Mouse (Mus musculus) common myeloid progenitor, adult 5-6 weeks (primary cell): ENCODE measurements around the gene Rps23. TPM values are rescaled to one million over a fixed set of nuclear protein-coding genes. Genes with fewer than 3 reads are reported as not detected.
"Not testable (repeated sequence)": the region's sequence is repeated elsewhere in the genome, so short reads cannot be mapped to it uniquely, and the experiment has no call there.

Source experiments
- ATAC-seq: replicated peaks from 2 replicates; pipeline ENCODE4 v1.8.0; 2016; ENCODE audit warnings: low read depth, mild to moderate bottlenecking, moderate TSS enrichment, inconsistent platforms; ENCODE audit not compliant: poor library complexity, severe bottlenecking
- total RNA-seq: library from RNA; stranded (forward); fragments of 200-1000, 187-1606 nt; gene quantifications from 2 replicates; pipeline ENCODE4 v1.2.3, GENCODE M21; 2017

Rps23 gene
- total RNA-seq, 1 experiment from 2014 or later, result 1,609 TPM

DNA sequence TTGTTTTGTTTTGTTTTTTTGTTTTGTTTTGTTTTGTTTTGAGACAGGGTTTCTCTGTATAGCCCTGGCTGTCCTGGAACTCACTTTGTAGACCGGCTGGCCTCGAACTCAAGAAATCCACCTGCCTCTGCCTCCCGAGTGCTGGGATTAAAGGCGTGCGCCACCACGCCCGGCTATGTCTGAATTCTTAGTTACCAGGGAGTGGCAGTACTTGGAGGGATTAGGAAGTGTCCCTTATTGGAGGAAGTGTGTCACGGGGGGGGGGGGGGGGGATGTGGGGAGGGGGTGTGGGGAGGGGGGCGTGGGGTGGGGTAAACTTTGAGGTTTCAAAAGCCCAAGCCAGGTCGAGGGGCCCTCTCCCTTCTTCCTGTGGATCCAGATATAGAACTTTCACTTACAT is 5.5 kb downstream of the Rps23 start:
- ATAC-seq, result not testable (repeated sequence)

GRCm38 (mm10) chr13:90929847-90930246 is 7.1 kb downstream of the Rps23 start:
- peak; percentile 62 for ATAC-seq

- no peak for ATAC-seq
Measured at GRCm38 (mm10) chr13:90933256-90933655, 10.5 kb downstream of the Rps23 start.

- no peak for ATAC-seq
Measured at GRCm38 (mm10) chr13:90935852-90936251, 13.1 kb downstream of the Rps23 start.

DNA sequence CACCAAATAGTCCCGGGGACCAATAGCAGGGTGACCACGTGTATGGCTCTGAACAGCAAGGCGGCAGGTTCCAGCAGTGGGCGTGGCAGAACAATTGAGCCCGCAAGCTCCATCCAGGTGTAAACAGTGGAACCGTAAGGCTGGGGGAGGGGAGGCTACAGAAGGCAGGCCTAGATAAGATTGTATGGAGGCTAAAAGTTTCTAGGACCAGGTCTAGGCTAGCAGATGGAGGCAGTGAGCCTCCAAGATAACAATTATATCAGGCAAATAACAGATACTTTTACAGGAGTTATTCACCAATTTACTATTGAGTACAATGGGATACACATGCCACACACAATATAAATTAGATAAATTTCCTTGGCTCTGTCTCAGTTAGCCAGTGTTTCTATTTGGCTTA is 16.4 kb downstream of the Rps23 start:
- ATAC-seq, result peak; percentile 91

DNA sequence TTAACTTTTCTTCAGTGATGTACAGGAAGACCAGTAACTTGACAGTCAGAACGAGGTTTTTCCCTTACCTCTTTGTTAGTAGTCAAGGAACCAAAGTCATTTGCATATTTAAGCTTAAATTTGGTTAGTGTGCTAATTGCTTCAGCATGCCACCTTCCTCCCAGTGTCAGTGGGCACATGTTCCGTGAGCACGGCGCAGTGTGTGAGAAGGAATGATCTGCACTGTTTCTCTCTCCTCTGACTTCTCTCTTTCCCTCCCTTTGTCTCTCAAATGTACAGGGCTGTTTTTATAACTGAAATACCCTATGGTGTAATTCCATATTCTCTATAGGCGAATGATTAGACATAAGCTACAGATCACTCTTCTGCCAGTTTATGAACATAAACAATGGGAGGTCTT is 16.8 kb downstream of the Rps23 start:
- no peak; the same call in 1 of the 2 replicates for ATAC-seq

DNA sequence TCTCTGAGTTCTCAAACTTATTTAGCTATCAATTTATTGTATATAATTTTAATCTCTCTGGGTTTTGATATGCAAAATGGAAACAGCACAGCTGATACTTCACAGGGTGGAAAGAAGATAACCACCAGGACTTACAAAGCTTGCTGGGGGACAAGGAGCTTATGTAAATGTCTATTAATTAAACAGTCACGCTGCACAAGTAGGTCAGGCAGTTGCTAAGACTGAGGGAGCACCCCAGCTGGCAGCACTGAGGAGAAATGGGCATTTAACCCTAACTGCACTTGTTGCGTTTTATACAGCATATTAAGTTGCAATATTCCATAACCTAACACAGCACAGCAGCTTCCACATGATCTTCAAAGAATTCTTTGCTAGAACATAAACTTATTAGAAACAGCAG is 36.1 kb downstream of the Rps23 start:
- no peak for ATAC-seq

DNA sequence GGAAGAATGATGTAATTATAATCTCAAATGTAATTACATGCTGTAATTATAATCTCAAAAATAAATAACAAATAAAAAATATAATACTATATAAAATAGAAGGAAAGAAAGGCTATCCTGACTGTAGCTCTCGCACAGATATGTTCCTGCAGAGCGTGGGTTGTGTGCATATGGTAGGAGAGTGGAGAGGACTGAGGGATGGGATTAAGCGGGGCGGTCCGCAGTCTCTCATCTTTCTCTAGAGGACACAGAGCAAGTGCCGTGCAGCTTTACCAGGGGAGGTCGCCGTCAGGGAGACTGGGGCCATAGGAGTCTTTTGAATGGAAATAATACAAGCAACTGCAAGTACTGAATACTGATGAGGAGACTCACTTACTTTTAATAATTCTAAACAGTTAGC is 37.8 kb downstream of the Rps23 start:
- ATAC-seq, result no peak

DNA sequence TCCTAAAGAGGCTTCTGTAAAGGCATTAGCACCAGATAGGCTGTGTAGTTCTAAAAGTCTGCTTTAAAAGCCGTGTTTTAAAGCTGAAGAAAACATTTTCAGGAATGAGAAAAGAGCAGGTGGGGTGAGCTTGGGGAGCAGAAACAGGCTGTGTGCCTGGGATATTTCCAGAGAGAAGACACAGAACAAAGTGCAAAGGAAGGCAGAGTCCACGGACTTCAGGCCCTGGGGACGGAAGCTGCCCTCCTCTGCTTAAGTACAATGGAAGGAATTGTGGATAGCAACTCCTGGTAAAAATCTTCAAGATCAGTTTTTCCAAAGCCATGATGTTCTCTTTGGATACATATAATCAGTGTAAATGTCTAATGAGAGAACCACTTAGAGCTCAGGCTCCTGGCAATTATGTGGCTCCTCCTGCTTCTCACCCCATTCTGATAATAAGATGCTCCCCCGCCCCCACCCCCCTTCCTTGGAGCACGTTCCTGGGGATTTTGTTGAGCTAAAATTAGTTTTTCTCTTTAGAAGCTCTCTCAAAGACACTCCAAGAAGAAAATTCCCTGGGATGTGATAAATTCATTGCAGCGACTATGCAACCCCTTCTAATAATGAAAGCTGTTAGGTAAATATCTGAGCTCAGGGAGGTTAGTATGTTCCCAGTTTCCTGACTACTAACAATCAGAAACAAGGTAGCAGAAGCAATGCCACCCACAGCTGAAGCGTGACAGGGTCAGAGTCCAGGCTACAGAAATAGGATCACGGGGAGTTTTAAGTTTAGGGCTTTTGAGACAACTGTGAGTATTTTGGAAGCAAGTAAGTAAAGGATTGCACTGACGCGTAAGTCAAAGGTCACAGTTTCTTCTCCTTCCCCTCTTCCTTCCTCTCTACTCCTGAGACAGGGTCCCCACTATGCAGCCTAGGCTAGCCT is 40.3 kb downstream of the Rps23 start:
- ATAC-seq, result no peak

DNA sequence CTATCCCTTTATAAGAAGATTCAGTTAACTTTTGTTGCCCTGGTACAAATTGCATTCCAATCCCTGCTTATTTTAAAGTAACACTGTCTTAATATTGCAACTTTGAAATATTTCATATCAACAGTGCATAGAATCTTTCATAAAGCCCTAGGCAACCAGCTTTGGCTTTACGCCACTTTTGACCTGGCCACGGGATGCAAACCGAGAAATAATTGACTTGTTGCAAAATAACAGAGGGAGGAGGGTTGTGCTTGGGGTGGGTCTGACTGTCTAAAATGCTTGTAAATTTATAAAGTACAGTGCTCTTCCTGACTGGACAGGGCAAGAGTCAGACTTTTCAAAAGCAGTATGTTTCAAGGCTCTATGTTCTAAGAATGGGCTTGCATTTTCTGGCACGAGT is 41.8 kb downstream of the Rps23 start:
- no peak for ATAC-seq

DNA sequence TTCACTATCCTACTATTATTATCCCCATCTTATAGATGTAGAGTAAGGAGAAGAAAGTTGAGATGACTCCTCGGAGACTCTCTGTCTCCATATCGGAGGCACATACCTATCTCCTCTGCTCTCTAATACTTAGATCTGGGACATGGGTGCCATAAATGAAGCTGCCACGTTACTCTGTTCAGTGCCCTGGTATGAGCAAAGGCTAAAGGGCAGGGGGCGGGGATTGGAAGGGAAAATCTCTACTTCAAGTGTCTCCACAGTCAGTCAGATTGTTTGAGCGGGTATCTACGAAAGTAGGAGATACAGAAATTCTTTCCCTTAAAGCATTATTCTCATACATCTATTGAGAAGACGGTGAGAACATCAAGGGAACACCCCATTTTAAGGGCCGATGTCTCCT is 43.2 kb downstream of the Rps23 start:
- ATAC-seq, result no peak

GRCm38 (mm10) chr13:90967422-90967821 is 44.7 kb downstream of the Rps23 start:
- peak; percentile 100 for ATAC-seq

DNA sequence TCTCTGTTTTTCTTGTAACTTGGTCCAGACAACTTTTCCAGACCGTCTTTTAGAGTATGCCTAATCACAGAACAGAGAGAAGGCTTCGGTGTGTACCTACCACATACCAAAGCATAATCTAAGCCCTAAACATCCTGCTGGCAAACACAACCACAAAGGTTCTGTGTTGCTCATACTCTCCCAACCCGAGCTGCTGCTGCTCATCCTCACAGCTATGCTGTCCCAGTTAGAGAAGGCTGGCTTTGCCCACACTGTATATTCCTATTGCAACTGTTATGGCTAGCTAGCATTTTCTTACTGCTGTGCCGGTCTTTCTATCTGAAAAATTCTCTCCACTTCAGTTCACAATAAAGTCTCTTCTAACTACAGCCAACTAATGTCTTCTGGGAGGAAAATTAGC is 46.2 kb downstream of the Rps23 start:
- no peak for ATAC-seq

- no peak for ATAC-seq
Measured at GRCm38 (mm10) chr13:90970259-90971017, 47.7 kb downstream of the Rps23 start.

DNA sequence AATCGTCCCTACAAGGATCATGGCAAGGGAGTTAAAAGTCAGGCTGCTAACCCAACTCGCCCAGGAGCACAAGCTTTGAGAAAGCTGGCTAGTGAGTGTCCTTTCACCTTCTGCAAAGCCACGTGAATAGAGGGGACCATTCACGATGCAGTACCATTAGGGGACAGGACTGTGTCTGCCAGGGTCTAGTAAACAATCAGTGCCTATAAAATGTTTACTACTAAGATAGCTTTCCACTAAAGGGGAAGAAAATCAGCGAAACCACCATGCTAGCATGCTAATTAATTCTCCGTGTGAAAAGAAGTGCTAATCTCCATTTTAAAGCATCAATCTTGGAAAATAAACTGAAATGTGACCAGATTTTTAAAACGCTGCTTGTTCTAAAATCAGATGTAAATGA is 50.7 kb downstream of the Rps23 start:
- no peak for ATAC-seq

Other genes with a start within 250 kb of the Rps23 start
- not detected in 2 replicates for gene Atp6ap1l, start 17.6 kb upstream of the Rps23 start, total RNA-seq